ENCODE assay signal across 10 mouse cellular contexts in the genomic region with DNA sequence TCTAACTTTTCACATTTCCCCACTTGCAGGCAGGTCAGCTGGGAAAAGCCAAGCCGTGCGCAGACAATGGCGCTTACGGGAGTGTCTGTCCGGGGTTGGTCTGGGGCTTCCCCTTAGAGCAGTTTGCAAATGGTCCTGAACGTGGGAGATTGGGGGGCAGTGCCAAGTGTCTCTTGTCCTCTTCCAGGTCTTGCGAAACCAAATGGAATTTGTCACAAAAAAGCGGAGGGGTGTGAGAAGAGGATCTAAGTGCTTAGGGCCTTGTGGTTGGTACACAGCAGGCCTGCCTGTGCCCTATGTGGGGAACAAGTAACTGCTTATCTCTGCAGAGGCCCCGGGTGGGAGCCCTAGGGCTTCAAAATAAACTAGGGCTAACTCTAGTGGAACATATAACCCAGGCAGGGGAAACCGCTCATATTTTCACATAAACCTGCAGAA. TPM values are rescaled to one million over a fixed set of nuclear protein-coding genes. Genes with fewer than 3 reads are reported as not detected.
A peak's percentile ranks its signal among the peaks of the same experiment; 100 is the strongest.
DNase-seq lines count a peak whose midpoint lies in the region; ATAC-seq and TF ChIP-seq lines count a peak whose summit lies in the region.
"Had no signal": no experiment of that assay in that cellular context is flagged by ENCODE, and none has a peak within 500 bp of the region (broad histone marks: within the 10 kb centered on the region; RNA-seq: fewer than 3 reads in every experiment).

No protein-coding gene starts in this region.

- TF ChIP-seq POLR2A in lung, adult 2 months (IDR thresholded peaks at IDR 0.05; ENCODE audit: borderline replicate concordance, extremely low read depth, low read depth, low read length): no peak

- H3K9ac ChIP-seq in lung, embryonic 14.5 days: 0 out of 2 replicates have a peak overlapping the region, but pooled peaks have one; percentile 13
- no peak overlapping the region for H3K9ac ChIP-seq in embryonic facial prominence, embryonic 15.5 days
- H3K9ac ChIP-seq in limb, embryonic 13.5 days: no peak overlapping the region
- no peak overlapping the region for H3K9ac ChIP-seq in neural tube, embryonic 15.5 days (replicated peaks)
- H3K9ac ChIP-seq: intestine, embryonic 15.5 days; liver, embryonic 14.5 days had no signal

- H3K4me3 ChIP-seq in lung, embryonic 14.5 days (ENCODE audit: low read depth, low read length): no peak overlapping the region
- no peak overlapping the region for H3K4me3 ChIP-seq in lung, adult 2 months (replicated peaks; ENCODE audit: extremely low read depth, low read depth, low read length)
- H3K4me3 ChIP-seq in embryonic facial prominence, embryonic 15.5 days (replicated peaks): no peak overlapping the region
- H3K4me3 ChIP-seq in limb, embryonic 13.5 days: no peak overlapping the region
- H3K4me3 ChIP-seq in neural tube, embryonic 15.5 days (replicated peaks): no peak overlapping the region
- H3K4me3 ChIP-seq: intestine, embryonic 15.5 days had no signal

- peak; percentile 73 for ATAC-seq in lung, embryonic 14.5 days (ENCODE audit: insufficient read depth)
- no peak for ATAC-seq in embryonic facial prominence, embryonic 15.5 days (ENCODE audit: insufficient number of reproducible peaks, low FRiP score, low TSS enrichment, low read depth)
- no peak for ATAC-seq in limb, embryonic 13.5 days (ENCODE audit: low FRiP score, low read depth)
- no peak for ATAC-seq in neural tube, embryonic 15.5 days (ENCODE audit: low FRiP score)
- ATAC-seq: intestine, embryonic 15.5 days had no signal

- H3K27me3 ChIP-seq in lung, embryonic 14.5 days (ENCODE audit: insufficient read depth, low read length): no peaks in the 10 kb centered on the region
- H3K27me3 ChIP-seq in embryonic facial prominence, embryonic 15.5 days: no peaks in the 10 kb centered on the region
- peaks cover 46% of the 10 kb centered on the region for H3K27me3 ChIP-seq in limb, embryonic 13.5 days
- H3K27me3 ChIP-seq in neural tube, embryonic 15.5 days (replicated peaks): no peaks in the 10 kb centered on the region
- H3K27me3 ChIP-seq: intestine, embryonic 15.5 days had no signal

- H3K4me2 ChIP-seq in lung, embryonic 14.5 days: peak overlapping the region; percentile 11; the same call in 1 of the 2 replicates
- 0 out of 2 replicates have a peak overlapping the region, but pooled peaks have one; percentile 6 for H3K4me2 ChIP-seq in embryonic facial prominence, embryonic 15.5 days (replicated peaks)
- peak overlapping the region; percentile 19; the same call in 1 of the 2 replicates for H3K4me2 ChIP-seq in limb, embryonic 13.5 days (replicated peaks)
- H3K4me2 ChIP-seq in neural tube, embryonic 15.5 days: peak overlapping the region; percentile 25
- H3K4me2 ChIP-seq: intestine, embryonic 15.5 days had no signal

- peaks cover 14% of the 10 kb centered on the region for H3K4me1 ChIP-seq in lung, embryonic 14.5 days (ENCODE audit: insufficient read depth)
- peaks cover 4% of the 10 kb centered on the region; the same call in 1 of the 2 replicates for H3K4me1 ChIP-seq in lung, adult 2 months (ENCODE audit: control insufficient read depth, insufficient read depth, low read length)
- 0 out of 2 replicates have a peak, but pooled peaks cover 10% of the 10 kb centered on the region for H3K4me1 ChIP-seq in embryonic facial prominence, embryonic 15.5 days
- H3K4me1 ChIP-seq in limb, embryonic 13.5 days: peaks cover 25% of the 10 kb centered on the region
- H3K4me1 ChIP-seq in neural tube, embryonic 15.5 days: peaks cover 11% of the 10 kb centered on the region
- H3K4me1 ChIP-seq: intestine, embryonic 15.5 days had no signal

- 0 out of 2 replicates have a peak, but pooled peaks cover 3% of the 10 kb centered on the region for H3K36me3 ChIP-seq in lung, embryonic 14.5 days (ENCODE audit: insufficient read depth)
- no peaks in the 10 kb centered on the region for H3K36me3 ChIP-seq in embryonic facial prominence, embryonic 15.5 days
- no peaks in the 10 kb centered on the region for H3K36me3 ChIP-seq in limb, embryonic 13.5 days
- 0 out of 2 replicates have a peak, but pooled peaks cover 6% of the 10 kb centered on the region for H3K36me3 ChIP-seq in neural tube, embryonic 15.5 days
- H3K36me3 ChIP-seq: intestine, embryonic 15.5 days had no signal

- peak; percentile 61 for DNase-seq in lung, embryonic 14.5 days
- DNase-seq in lung, adult 2 months: no peak
- DNase-seq in gastrocnemius, adult 18-20 months (ENCODE audit: low spot score): no peak
- DNase-seq in adrenal gland, postnatal 25 days: no peak
- no peak for DNase-seq in cerebellum, adult 8-10 months

- WGBS in lung, embryonic 14.5 days: 18% methylated on average over 10 of the region's 10 CpGs
- 30% methylated on average over 10 of the region's 10 CpGs for WGBS in lung, adult 2 months
- WGBS in embryonic facial prominence, embryonic 15.5 days: 31% methylated on average over 10 of the region's 10 CpGs
- WGBS in limb, embryonic 13.5 days: 33% methylated on average over 10 of the region's 10 CpGs
- 16% methylated on average over 10 of the region's 10 CpGs for WGBS in neural tube, embryonic 15.5 days

- H3K9me3 ChIP-seq in lung, embryonic 14.5 days (ENCODE audit: low read depth, low read length): no peaks in the 10 kb centered on the region
- H3K9me3 ChIP-seq in embryonic facial prominence, embryonic 15.5 days (replicated peaks): no peaks in the 10 kb centered on the region
- H3K9me3 ChIP-seq in limb, embryonic 13.5 days: no peaks in the 10 kb centered on the region
- H3K9me3 ChIP-seq in neural tube, embryonic 15.5 days (replicated peaks): no peaks in the 10 kb centered on the region
- H3K9me3 ChIP-seq: intestine, embryonic 15.5 days had no signal

- H3K27ac ChIP-seq in lung, embryonic 14.5 days (ENCODE audit: low read depth): peak overlapping the region; percentile 54
- H3K27ac ChIP-seq in embryonic facial prominence, embryonic 15.5 days (replicated peaks): no peak overlapping the region
- no peak overlapping the region for H3K27ac ChIP-seq in limb, embryonic 13.5 days
- H3K27ac ChIP-seq in neural tube, embryonic 15.5 days (replicated peaks): 0 out of 2 replicates have a peak overlapping the region, but pooled peaks have one; percentile 13
- H3K27ac ChIP-seq: intestine, embryonic 15.5 days; liver, embryonic 14.5 days had no signal

- no peak for TF ChIP-seq CTCF in lung, embryonic 14.5 days (IDR thresholded peaks at IDR 0.05; ENCODE audit: low read depth)
- no peak for TF ChIP-seq CTCF in lung, adult 2 months (IDR thresholded peaks at IDR 0.05; ENCODE audit: insufficient read depth, low read length)

RNA-seq across cellular contexts. Expression of gene Shisa3, which starts 26.2 kb away (rescaled TPM):
- polyA plus RNA-seq in lung, embryonic 14.5 days (2014; fragmentation: Nextera tagmentation; extraction: Ambion mirVana): 4.7 and 5.5 TPM in 2 replicates
- polyA plus RNA-seq in lung, adult 2 months (2012; rRNA removed): 0.67 and 0.88 TPM in 2 replicates
- 2.5 and 4.2 TPM in 2 replicates for polyA plus RNA-seq in embryonic facial prominence, embryonic 15.5 days (2015; fragmentation: Nextera tagmentation; extraction: Ambion mirVana)
- polyA plus RNA-seq in limb, embryonic 13.5 days (2015; fragmentation: Nextera tagmentation; extraction: Ambion mirVana): 8.0 and 12.8 TPM in 2 replicates
- 3.0 and 3.7 TPM in 2 replicates for polyA plus RNA-seq in neural tube, embryonic 15.5 days (2015; fragmentation: Nextera tagmentation; extraction: Ambion mirVana)
- total RNA-seq in gastrocnemius, adult 18-20 months (2021): 1 to 10 TPM; 1.3 to 2.7 TPM
- total RNA-seq in adrenal gland, postnatal 25 days (2021): 0.33 and 0.62 TPM in 2 replicates

Comparison
In these comparisons a context has a peak if more than half of its experiments do, and no peak if none do; other contexts are left out.
1. H3K27ac ChIP-seq: peak in lung, embryonic 14.5 days (single experiment) and neural tube, embryonic 15.5 days (single experiment); none in embryonic facial prominence, embryonic 15.5 days (single experiment) and limb, embryonic 13.5 days (single experiment).
2. Peak in every context shown above with its lines, with median percentiles within 50 percentile points of each other: H3K4me2 ChIP-seq.